Mouse (Mus musculus) lung, adult 18-20 months (tissue): ENCODE measurements around the gene Tep1.
"Not testable (repeated sequence)": the region's sequence is repeated elsewhere in the genome, so short reads cannot be mapped to it uniquely, and the experiment has no call there.

Source experiments
- DNase-seq, 2 experiments: peaks; one replicate each; pipeline ENCODE4 v3.0.0; 2022; ENCODE audit warnings: mixed read lengths in 2 of 2

Tep1 gene

DNA sequence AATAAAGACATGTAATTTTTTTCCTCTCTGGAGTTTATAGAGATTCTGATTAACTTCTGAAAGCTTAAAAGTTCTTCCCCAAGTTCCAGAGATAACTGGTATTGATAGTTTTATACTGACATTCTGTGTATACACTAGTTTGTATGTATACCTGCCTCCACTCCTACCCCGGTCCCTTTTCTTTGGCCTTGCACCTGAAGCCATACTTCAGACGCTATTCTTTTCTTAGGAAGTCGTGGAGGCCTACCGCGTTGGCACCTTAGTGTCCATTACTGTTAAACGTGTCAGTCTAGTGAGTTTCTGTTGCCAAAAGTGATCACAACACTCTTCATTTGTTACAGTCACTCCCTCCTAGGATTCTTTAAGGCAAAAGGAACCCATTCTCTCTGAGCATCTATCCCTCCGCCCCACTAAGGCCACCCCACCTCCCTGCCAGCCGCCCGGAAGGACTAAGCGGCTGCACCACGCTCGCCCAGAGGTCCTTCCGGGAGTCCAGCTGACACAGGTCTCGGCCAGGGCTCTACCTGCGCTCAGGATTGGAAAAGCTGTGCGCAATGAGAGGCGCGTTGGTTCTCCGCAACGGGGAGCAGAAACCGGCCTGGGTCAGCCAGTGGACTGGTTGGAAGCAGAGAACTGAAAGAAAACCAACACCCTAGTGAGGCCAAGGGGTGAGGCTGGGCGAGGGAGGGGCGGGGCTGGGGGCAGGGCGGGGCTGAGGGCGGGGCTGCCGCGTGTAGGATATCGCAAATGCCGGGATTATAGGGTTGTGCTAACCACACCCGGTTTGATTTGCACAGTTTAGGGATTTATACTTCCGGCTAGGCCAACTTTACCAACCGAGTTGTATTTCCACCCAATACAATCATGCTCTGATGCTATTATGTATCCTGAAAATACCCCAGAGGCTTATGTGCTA lies at the start of gene Tep1:
Gene Tep1 (minus strand): TSS at position 672 of the 916 bp plus-strand sequence.
- DNase-seq = peak; percentile 70 to 76

GRCm38 (mm10) chr14:50911356-50911755 lies 41.0 kb upstream of the Tep1 start:
- no peak for DNase-seq

DNA sequence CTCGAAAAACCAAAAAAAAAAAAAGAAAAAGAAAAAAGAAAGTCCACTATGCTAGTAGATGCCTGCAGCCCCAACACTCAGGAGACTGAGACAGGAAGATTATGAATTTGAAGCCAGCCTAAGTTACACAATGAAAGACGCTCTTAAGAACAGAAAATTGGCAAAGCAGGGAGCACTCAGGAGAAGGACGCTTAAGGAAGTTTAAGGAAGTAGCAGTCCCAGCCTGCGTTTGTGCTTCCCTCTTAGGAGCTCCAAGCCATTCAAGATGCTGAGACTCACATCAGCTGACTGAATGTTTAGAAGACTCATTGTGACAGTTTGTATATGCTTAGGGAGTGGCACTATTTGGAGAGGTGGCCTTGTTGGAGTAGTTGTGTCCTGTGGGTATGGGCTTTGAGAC lies 37.8 kb upstream of the Tep1 start:
- DNase-seq = peak in 1 of 2 experiments; percentile 31

- DNase-seq = not testable (repeated sequence)
Observed at GRCm38 (mm10) chr14:50905327-50905726, 35.0 kb upstream of the Tep1 start.

- no peak for DNase-seq
Observed at GRCm38 (mm10) chr14:50904828-50905129, 34.4 kb upstream of the Tep1 start.

- peak; percentile 35 to 50 for DNase-seq
Observed at GRCm38 (mm10) chr14:50903973-50904827, 33.8 kb upstream of the Tep1 start.

DNA sequence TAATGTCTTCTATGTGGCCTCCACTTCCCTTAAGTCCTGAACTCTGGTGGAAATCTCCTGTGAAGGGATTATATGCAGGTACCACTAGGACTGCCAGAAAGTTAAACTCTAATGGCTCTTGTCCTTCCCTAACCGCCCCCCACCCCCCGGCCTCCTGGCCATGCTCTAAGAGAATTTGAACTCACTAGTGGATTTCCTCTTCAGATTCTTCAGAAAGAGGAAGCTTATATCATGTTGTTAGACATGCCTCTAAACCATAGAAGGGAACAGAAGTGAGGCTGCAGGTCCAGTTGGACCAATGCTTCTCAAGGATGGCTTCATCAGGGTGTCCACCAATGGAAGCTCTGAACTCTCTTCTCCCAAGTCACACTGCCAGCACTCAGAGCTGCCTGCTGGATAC lies 27.6 kb upstream of the Tep1 start:
- not testable (repeated sequence) for DNase-seq

DNA sequence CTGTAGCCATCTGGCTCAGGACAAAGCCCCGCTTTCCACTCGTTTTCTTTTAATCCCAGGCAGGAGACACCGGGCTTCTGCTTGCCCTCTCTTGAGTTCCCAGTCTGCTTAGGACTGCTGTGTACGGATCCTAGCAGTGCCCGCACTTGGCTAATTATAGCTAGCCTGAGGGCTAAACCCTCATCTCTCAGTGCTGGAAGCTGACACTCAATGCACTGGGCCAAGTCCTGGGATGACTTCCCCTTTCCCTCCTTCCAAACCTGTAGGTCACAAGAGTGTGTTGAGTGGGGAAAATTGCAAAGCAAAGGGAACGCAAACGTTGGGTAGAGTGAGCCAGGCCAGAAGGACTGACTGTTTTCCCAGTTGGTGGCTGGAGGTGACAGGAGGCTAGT lies 27.0 kb upstream of the Tep1 start, which contains the start of gene Klhl33:
Gene Klhl33 (minus strand): TSS at position 134 of the 392 bp plus-strand sequence.
- DNase-seq = peak in 1 of 2 experiments; percentile 13

GRCm38 (mm10) chr14:50896747-50897373 lies 26.5 kb upstream of the Tep1 start:
- peak in 1 of 2 experiments; percentile 8 for DNase-seq

GRCm38 (mm10) chr14:50895985-50896746 lies 25.8 kb upstream of the Tep1 start:
- peak; percentile 60 to 77 for DNase-seq

GRCm38 (mm10) chr14:50895407-50895806 lies 25.0 kb upstream of the Tep1 start:
- no peak for DNase-seq

- peak; percentile 50 to 57 for DNase-seq
Observed at GRCm38 (mm10) chr14:50892541-50893459, 22.4 kb upstream of the Tep1 start.

DNA sequence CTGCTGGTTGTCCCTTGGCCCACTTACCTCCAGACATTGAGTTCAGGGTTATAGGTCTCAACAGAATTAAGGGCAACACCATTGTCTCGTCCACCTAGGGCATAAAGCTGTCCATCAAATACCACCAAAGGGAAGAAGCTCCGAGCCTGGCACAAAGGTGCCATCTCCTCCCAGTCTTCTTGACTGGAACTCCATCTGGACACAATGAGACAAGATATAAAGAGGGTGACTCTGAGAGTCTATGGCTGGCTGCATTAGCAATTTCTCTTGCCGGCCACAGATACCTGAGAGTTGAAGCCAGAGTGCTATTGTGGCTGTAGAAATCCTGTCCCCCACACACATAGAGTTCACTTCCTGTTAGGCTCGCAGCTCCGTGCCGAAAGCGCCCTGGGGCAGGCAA lies 21.7 kb upstream of the Tep1 start:
- DNase-seq = no peak

GRCm38 (mm10) chr14:50891621-50892020 lies 21.3 kb upstream of the Tep1 start:
- no peak for DNase-seq

DNA sequence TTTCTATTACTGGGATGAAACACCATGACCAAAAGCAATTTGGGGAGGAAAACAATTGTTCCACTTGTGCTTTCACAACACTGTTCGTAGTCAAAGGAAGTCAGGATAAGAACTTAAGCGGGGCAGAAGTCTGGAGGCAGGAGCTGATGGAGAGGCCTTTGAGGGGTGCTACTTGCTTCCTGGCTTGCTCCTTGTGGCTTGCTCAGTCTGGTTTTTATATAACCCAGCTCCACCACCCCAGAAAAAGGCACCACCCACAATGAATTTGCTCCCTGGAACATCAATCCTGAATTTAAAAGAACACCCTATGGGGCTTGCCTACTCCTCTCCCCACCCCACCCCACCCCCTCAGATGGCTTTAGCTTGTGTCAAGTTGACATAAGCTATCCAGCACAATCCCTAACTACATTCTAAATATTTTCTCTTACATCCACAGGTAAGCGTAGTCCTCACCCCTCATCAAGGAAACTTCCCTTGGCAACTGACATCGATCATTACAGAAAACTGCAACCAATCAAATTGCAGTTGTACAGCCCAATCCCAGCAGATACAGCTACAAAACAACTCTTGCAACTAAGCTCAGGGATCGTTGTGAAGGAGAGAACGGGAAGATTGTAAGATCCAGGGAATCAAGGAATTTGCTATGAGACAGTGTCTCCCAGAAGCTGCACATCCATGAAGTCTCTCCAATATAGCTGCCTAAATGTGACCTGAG lies 6.0 kb upstream of the Tep1 start:
- DNase-seq = no peak

DNA sequence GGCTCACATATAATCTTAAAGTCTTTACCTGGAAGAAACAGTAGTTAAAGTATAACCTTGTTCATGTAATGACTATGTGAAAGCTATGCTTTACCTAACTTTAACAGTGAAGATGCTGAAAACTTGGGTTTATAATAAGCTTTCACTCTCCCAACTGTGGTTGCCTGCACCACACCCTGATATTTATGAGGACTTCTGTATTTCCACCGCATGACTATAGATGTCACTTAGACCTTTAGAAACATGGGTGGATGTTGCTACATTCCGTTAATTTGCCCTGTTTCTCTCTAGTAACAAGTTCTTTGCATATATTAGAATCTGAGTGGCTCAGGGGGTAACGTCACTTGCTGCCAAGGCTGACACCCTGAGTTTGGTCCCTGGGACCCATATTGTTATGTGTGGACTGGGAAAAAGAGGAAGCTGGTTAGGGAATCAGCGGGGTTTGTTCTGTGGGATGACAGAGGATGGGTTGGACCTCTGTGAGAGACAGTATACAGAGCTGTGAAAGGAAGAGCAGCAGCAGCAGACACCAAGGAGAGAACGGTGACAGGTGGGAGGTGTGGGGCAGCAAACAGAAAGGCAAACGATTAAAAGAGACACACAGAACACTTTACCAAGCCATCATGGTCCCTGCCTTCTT lies 5.4 kb upstream of the Tep1 start:
- peak in 1 of 2 experiments; percentile 2 for DNase-seq

DNA sequence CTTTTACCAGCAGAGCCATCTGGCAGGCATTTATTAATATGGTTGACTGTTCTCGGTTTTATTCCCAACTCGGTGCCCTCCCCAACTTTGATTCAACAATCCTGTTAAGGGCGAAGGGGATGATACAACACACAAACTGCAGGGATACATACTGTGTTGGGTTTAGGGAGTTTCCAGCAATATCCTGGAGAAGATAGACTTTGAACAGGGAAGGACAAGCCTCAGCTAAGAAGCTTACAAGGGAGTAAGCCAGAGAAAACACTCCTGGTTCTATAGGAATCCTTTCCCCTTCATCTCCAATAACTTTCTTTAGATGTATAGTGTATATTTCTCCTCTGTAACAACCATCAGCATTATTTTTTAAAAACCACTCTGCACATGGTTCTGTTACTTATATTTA lies 4.8 kb upstream of the Tep1 start:
- DNase-seq = no peak

DNA sequence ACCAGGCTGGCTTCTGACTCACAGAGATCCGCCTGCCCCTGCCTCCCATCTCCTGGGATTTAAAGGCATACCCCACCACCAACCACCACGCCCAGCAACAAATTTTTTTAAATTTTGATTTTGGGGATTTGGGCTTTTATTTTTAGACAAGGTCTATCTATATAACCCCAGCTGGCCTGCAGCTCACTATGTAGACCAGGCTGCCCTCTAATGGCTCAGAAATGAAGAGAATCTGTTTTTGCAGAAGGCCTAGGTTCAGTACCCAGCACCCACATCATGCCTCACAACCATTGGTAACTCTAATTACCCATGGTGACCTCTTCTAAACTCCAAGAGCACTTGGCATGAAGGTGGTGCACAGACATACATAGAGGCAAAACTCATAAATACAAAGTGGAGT lies 924 bp upstream of the Tep1 start:
- DNase-seq = no peak

DNA sequence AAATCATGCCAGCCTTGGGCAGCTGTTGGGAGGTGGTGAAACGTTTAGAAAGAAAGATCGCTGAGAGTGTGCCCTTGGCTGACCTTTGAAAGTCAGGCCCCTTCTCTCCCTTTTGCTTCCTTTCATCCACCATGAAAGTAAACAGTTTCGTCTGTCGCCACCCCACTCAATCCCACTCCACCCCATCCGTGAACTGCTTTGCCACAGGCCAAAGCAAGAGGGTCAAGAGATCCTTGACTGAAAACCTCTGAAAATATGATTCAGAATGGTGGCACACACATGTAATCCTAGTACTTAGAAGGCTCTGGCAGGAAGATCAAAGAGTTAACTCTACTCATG lies 414 bp upstream of the Tep1 start:
- peak; percentile 35 to 51 for DNase-seq

DNA sequence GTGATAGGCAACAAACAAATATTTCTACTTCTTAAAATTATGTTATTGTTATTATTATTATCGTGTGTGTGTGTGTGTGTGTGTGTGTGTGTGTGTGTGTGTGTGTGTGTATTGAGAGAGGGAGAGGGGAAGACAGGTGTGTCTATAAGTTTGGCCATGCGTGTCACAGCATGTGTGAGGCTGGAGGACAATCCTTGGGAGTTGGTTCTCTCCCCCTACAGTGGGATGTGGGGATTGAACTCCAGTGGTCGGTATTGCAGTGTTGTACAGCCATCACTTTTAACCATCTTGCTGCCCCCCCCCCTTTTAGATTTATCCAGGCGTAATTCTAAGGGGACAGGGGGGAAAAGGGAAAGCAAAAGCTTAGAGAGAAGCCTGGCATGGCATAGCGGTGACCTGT lies 1.7 kb downstream of the Tep1 start:
- DNase-seq = no peak
